Mouse (Mus musculus) right cerebral cortex, postnatal 10 days (tissue): ENCODE results near the gene Mrps30.
"Not testable (repeated sequence)": the region's sequence is repeated elsewhere in the genome, so short reads cannot be mapped to it uniquely, and the experiment has no call there.

Experiments
- DNase-seq, 2 experiments: peaks; one replicate each; pipeline ENCODE4 v3.0.0; 2021; ENCODE audit warnings: low spot score in 2 of 2

Gene Mrps30

GRCm38 (mm10) chr13:118386511-118387447 is at the start of gene Mrps30, which contains the start of gene B430218F22Rik:
TSS of gene Mrps30 (minus strand) at chr13:118387252.
TSS of gene B430218F22Rik (plus strand) at chr13:118386630.
- peak; percentile 97 to 98 for DNase-seq

- no peak for DNase-seq
Measured at GRCm38 (mm10) chr13:118420847-118421246, 33.8 kb upstream of the Mrps30 start.

GRCm38 (mm10) chr13:118420408-118420807 is 33.4 kb upstream of the Mrps30 start:
- no peak for DNase-seq

- no peak for DNase-seq
Measured at GRCm38 (mm10) chr13:118418163-118418562, 31.1 kb upstream of the Mrps30 start.

GRCm38 (mm10) chr13:118411297-118411992 is 24.4 kb upstream of the Mrps30 start:
- DNase-seq, result no peak

GRCm38 (mm10) chr13:118403544-118403943 is 16.5 kb upstream of the Mrps30 start:
- DNase-seq, result no peak

- no peak for DNase-seq
Measured at GRCm38 (mm10) chr13:118400340-118400739, 13.3 kb upstream of the Mrps30 start.

- DNase-seq, result no peak
Measured at GRCm38 (mm10) chr13:118395803-118396202, 8.8 kb upstream of the Mrps30 start.

- not testable (repeated sequence) for DNase-seq
Measured at GRCm38 (mm10) chr13:118387448-118387801, 373 bp upstream of the Mrps30 start.

- no peak for DNase-seq
Measured at GRCm38 (mm10) chr13:118380381-118380780, 6.7 kb downstream of the Mrps30 start.

- peak; percentile 60 to 71 for DNase-seq
Measured at GRCm38 (mm10) chr13:118379155-118379554, 7.9 kb downstream of the Mrps30 start.

GRCm38 (mm10) chr13:118372871-118373270 is 14.2 kb downstream of the Mrps30 start:
- no peak for DNase-seq

GRCm38 (mm10) chr13:118365774-118366173 is 21.3 kb downstream of the Mrps30 start:
- DNase-seq, result no peak

- DNase-seq, result no peak
Measured at GRCm38 (mm10) chr13:118363342-118363741, 23.7 kb downstream of the Mrps30 start.

GRCm38 (mm10) chr13:118350870-118351269 is 36.2 kb downstream of the Mrps30 start:
- no peak for DNase-seq

GRCm38 (mm10) chr13:118350257-118350656 is 36.8 kb downstream of the Mrps30 start:
- DNase-seq, result peak; percentile 26 to 30
